Mouse (Mus musculus) c-Kit-positive CD71-positive TER-119-negative erythroid progenitor cells, embryonic 14.5 days (primary cell): Measurements from ENCODE around the gene Tceal9.
"Not testable (repeated sequence)": the region's sequence is repeated elsewhere in the genome, so short reads cannot be mapped to it uniquely, and the experiment has no call there.

Source experiments
- DNase-seq: peaks from one replicate; pipeline ENCODE4 v3.0.0-alpha.2; 2013; ENCODE audit warnings: low read depth

Gene Tceal9

GRCm38 (mm10) chrX:136244574-136245229 lies at the start of gene Tceal9:
Gene Tceal9 (plus strand): TSS chrX:136245079.
- DNase-seq, result peak; percentile 76

GRCm38 (mm10) chrX:136195193-136195944 lies 49.5 kb upstream of the Tceal9 start:
- no peak for DNase-seq

DNA sequence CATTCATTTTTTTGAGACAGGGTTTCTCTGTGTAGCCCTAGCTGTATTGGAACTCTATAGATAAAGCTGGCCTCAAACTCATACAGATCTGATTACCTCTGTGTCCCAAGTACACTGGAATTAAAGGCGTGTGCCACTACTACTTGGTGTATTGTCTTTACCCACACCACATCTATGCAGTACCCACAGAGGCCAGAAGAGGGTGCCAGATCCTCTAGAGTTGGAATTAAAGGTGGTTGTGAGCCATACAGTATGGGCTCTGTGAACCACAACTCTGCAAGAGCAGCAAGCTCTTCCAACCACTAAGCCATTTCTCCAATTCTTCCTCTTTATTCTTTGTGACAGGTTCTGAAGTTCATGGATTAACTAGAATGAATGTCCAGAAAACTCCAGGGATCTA lies 48.0 kb upstream of the Tceal9 start:
- peak; percentile 42 for DNase-seq

- no peak for DNase-seq
These were observed 41.6 kb upstream of the Tceal9 start for GRCm38 (mm10) chrX:136203257-136203656.

GRCm38 (mm10) chrX:136203664-136204066 lies 41.2 kb upstream of the Tceal9 start, which contains the start of gene Tceal5:
Gene Tceal5 (minus strand): TSS chrX:136203876.
- no peak for DNase-seq

DNA sequence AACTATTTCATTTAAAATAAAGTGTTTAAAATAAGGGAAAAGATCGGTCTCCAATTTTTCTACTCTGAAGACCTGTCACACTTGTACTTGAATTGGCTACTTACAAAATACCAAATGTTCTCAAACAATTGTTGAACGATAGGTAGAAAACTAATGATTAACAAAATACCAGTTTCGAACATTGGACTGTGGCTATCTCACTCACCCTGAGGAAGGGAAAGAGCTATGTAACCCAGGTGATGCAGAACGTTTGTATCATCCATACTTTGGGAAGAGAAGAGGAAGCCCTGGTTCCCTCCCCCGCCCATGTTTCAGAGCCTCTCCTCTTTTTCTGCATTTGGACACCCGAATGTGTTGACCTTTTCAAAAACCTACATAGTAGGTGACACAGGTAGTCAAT lies 40.5 kb upstream of the Tceal9 start:
- no peak for DNase-seq

DNA sequence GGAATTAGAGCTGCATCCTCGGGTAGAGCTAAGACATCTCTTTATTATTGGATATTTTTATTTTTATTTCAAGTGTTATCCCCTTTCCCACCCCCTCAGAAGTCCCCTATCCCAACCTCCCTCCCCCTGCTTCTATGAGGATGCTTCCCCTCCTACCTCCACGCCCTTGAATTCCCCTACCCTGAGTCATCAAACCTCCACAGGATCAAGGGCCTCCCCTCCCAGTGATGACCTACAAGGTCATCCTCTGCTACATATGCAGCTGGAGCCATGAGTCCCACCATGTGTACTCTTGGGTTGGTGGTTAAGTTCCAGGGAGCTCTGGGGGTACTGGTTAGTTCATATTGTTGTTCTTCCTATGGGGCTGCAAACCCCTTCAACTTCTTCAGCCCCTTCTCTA lies 31.5 kb upstream of the Tceal9 start:
- no peak for DNase-seq

- not testable (repeated sequence) for DNase-seq
These were observed 29.9 kb upstream of the Tceal9 start, which contains the start of the genes Tceal7 and Bex1 for GRCm38 (mm10) chrX:136214729-136215677. Gene Tceal7 (plus strand): TSS chrX:136214779. Gene Bex1 (minus strand): TSS chrX:136215513.

- DNase-seq, result no peak
These were observed 28.6 kb upstream of the Tceal9 start for GRCm38 (mm10) chrX:136216303-136216702.

GRCm38 (mm10) chrX:136223714-136224113 lies 21.2 kb upstream of the Tceal9 start:
- no peak for DNase-seq

DNA sequence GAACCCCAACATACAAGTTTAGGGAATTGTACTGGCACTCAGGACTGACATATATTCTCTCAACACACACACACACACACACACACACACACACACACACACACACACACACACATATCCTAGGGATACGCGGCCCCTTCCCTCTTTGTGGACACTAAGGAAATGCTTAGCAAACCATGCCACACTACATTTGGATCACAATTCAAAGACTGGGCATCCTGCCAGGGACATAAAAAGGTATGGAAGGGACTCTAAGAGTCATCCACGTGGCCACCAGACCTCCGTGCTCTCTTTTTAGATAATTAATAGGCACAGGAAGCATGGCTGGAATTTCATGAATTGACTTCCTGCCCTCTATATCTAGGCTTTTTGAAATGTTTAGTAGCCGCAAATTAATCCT lies 17.1 kb upstream of the Tceal9 start:
- no peak for DNase-seq

GRCm38 (mm10) chrX:136238118-136238517 lies 6.8 kb upstream of the Tceal9 start:
- DNase-seq, result no peak

- DNase-seq, result no peak
These were observed 1.7 kb upstream of the Tceal9 start for GRCm38 (mm10) chrX:136243181-136243580.

GRCm38 (mm10) chrX:136245521-136246071 lies 717 bp downstream of the Tceal9 start:
- no peak for DNase-seq

GRCm38 (mm10) chrX:136248811-136249210 lies 3.9 kb downstream of the Tceal9 start:
- no peak for DNase-seq

GRCm38 (mm10) chrX:136249671-136250070 lies 4.8 kb downstream of the Tceal9 start:
- DNase-seq, result no peak

- no peak for DNase-seq
These were observed 7.3 kb downstream of the Tceal9 start for GRCm38 (mm10) chrX:136252023-136252729.

DNA sequence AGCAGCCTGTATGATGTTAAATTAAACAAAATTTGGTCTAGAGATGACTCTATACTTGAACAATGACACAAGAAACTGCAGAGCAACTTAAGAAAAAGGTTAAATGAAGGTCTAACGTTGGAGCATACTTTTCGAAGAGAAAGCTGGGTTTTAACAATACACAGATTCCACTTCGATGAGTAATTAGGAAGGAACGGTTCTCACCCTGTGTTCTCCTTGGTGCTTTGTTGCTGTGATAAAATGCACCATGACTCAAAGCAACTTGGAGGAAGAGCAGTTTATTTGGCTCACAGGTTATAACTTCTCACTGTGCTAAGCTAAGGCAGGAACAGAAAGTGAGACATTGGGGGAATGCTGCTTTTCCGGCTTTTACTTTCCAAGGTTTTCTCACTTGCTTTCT lies 22.8 kb downstream of the Tceal9 start:
- no peak for DNase-seq

GRCm38 (mm10) chrX:136268173-136268572 lies 23.3 kb downstream of the Tceal9 start:
- DNase-seq, result no peak

GRCm38 (mm10) chrX:136269743-136270392 lies 25.0 kb downstream of the Tceal9 start, which contains the start of gene Bex3:
Gene Bex3 (plus strand): TSS chrX:136270253.
- DNase-seq, result not testable (repeated sequence)
